Mouse (Mus musculus) C2C12 (cell line): ENCODE data around the gene Wnk1.

ENCODE experiments used
- CTCF ChIP-seq: IDR thresholded peaks from one replicate; pipeline ENCODE4 v1.5.1; 2011; ENCODE audit not compliant: control insufficient read depth, insufficient read depth, insufficient read length
- FOSL1 ChIP-seq: IDR thresholded peaks from one replicate; pipeline ENCODE4 v1.8.0; 2011; ENCODE audit warnings: mild to moderate bottlenecking, low read length; ENCODE audit not compliant: poor library complexity, insufficient read depth, severe bottlenecking
- MYOG ChIP-seq: IDR thresholded peaks from one replicate; pipeline ENCODE4 v1.6.1; 2011; ENCODE audit not compliant: control insufficient read depth, insufficient read length; ENCODE audit errors: extremely low read depth

DNA sequence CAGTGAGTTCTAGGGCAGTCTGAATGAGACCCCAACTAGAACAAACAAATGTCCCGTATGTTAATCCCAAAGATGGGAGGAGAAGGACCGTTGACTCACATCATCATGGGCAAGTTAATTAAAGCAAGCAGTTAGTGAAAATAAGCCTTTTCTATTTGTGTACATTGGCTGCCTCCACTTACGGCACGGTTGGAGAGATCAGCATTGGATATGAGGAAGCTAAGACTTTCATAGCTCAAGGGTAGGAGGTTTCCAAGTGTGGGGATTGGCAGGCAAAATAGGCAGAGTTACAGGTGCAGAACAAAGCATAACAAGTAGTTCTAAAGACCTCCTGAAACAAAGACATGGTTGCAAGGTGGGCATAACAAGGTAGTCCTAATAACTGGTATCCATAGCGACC lies 133.0 kb downstream of the Wnk1 start:
- TF ChIP-seq CTCF (no peak), FOSL1 (no peak), MYOG (no peak)
